In genomic region chr1:164459127-164459905, GRCm38 (mm10) we compare ENCODE assay signal across 9 mouse cellular contexts. TPM values are rescaled to one million over a fixed set of nuclear protein-coding genes. Genes with fewer than 3 reads are reported as not detected.
DNase-seq lines count a peak whose midpoint lies in the region; ATAC-seq and TF ChIP-seq lines count a peak whose summit lies in the region.
"Had no signal": no experiment of that assay in that cellular context is flagged by ENCODE, and none has a peak within 500 bp of the region (broad histone marks: within the 10 kb centered on the region; RNA-seq: fewer than 3 reads in every experiment).

No protein-coding gene starts in this region.

- 38% methylated on average over 12 of the region's 12 CpGs for WGBS in heart, embryonic 12.5 days
- 55% methylated on average over 12 of the region's 12 CpGs for WGBS in hindbrain, embryonic 14.5 days

- H3K9ac ChIP-seq in heart, embryonic 12.5 days, result peak overlapping the region; percentile 99
- peak overlapping the region; percentile 92 for H3K9ac ChIP-seq in hindbrain, embryonic 14.5 days

- TF ChIP-seq CTCF in cortical plate, adult 2 months (IDR thresholded peaks at IDR 0.05; ENCODE audit: extremely low read depth, insufficient read depth, low read length), result no peak

- H3K9me3 ChIP-seq in heart, embryonic 12.5 days (replicated peaks), result no peaks in the 10 kb centered on the region
- no peaks in the 10 kb centered on the region for H3K9me3 ChIP-seq in hindbrain, embryonic 14.5 days (ENCODE audit: control insufficient read depth, low read length)

- no peak for TF ChIP-seq POLR2A in cortical plate, adult 2 months (IDR thresholded peaks at IDR 0.05; ENCODE audit: extremely low read depth, insufficient read depth, low read length)

- H3K27ac ChIP-seq in heart, embryonic 12.5 days (ENCODE audit: poor library complexity, severe bottlenecking), result peak overlapping the region; percentile 97
- H3K27ac ChIP-seq in cortical plate, adult 2 months (ENCODE audit: insufficient read depth, low read length), result peak overlapping the region; percentile 99
- peak overlapping the region; percentile 97 for H3K27ac ChIP-seq in hindbrain, embryonic 14.5 days

- H3K4me2 ChIP-seq in heart, embryonic 12.5 days, result peak overlapping the region; percentile 67
- H3K4me2 ChIP-seq in hindbrain, embryonic 14.5 days (replicated peaks), result peak overlapping the region; percentile 82

- H3K36me3 ChIP-seq in heart, embryonic 12.5 days, result no peaks in the 10 kb centered on the region
- H3K36me3 ChIP-seq in hindbrain, embryonic 14.5 days (replicated peaks; ENCODE audit: control insufficient read depth, insufficient read depth), result no peaks in the 10 kb centered on the region

- ATAC-seq in heart, embryonic 12.5 days (ENCODE audit: insufficient number of reproducible peaks, low FRiP score), result no peak
- no peak for ATAC-seq in hindbrain, embryonic 14.5 days (ENCODE audit: low FRiP score)
- ATAC-seq: Patski had no signal

- DNase-seq in heart, adult 8-10 months (ENCODE audit: low spot score), result no peak
- no peak for DNase-seq in hindbrain, embryonic 14.5 days (ENCODE audit: low spot score)
- DNase-seq in lung, postnatal 25 days (ENCODE audit: low spot score), result peak; percentile 57
- DNase-seq in c-Kit-positive CD71-positive TER-119-positive erythroid progenitor cells, embryonic 14.5 days (ENCODE audit: low spot score), result no peak
- no peak for DNase-seq in cerebellum, adult 11 months
- no peak for DNase-seq in left cerebral cortex, adult 8-10 months (ENCODE audit: low spot score in 2 of 2)

- peak overlapping the region; percentile 92 for H3K4me3 ChIP-seq in heart, embryonic 12.5 days
- H3K4me3 ChIP-seq in cortical plate, adult 2 months (ENCODE audit: insufficient read depth, low read length), result peak overlapping the region; percentile 51
- peak overlapping the region; percentile 87 for H3K4me3 ChIP-seq in hindbrain, embryonic 14.5 days (replicated peaks; ENCODE audit: low read length)

- peaks cover 39% of the 10 kb centered on the region for H3K4me1 ChIP-seq in heart, embryonic 12.5 days (replicated peaks)
- peaks cover 3% of the 10 kb centered on the region; the same call in 1 of the 2 replicates for H3K4me1 ChIP-seq in cortical plate, adult 2 months (ENCODE audit: control insufficient read depth, insufficient read depth, low read length)
- H3K4me1 ChIP-seq in hindbrain, embryonic 14.5 days (replicated peaks; ENCODE audit: control insufficient read depth, insufficient read depth, low read length), result peaks cover 39% of the 10 kb centered on the region

- H3K27me3 ChIP-seq in heart, embryonic 12.5 days (replicated peaks), result peaks cover 3% of the 10 kb centered on the region; the same call in 1 of the 2 replicates
- H3K27me3 ChIP-seq in hindbrain, embryonic 14.5 days (ENCODE audit: control insufficient read depth, insufficient read depth, low read length), result no peaks in the 10 kb centered on the region
- H3K27me3 ChIP-seq: Patski had no signal

RNA-seq across cellular contexts. Expression of gene Atp1b1, which starts 1.2 kb away (rescaled TPM):
- 413 and 416 TPM in 2 replicates for polyA plus RNA-seq in heart, embryonic 12.5 days (2016; fragmentation: Nextera tagmentation; extraction: Ambion mirVana)
- total RNA-seq in heart, adult 8-10 months (2022), result 100 to 1,000 TPM; 315 to 378 (median 343) TPM
- 1,191 and 1,273 TPM in 2 replicates for polyA plus RNA-seq in cortical plate, adult 2 months (2012; rRNA removed)
- polyA plus RNA-seq in hindbrain, embryonic 14.5 days (2014; fragmentation: Nextera tagmentation; extraction: Ambion mirVana), result 237 and 333 TPM in 2 replicates
- total RNA-seq in left cerebral cortex, adult 8-10 months (2022), result 1,000 to 10,000 TPM; 1,623 to 1,744 (median 1,693) TPM
